Mouse (Mus musculus) heart, adult 2 months (tissue): ENCODE measurements around the gene Trip6.

ENCODE experiments used
- CTCF ChIP-seq: fragments of 200-600 bp; IDR thresholded peaks from 2 replicates; pipeline ENCODE4 v1.8.1; 2022; ENCODE audit warnings: antibody characterized with exemption, mild to moderate bottlenecking, moderate library complexity
- POLR2A ChIP-seq: fragments of 200-500 bp; IDR thresholded peaks from 2 replicates; pipeline ENCODE4 v1.6.1; 2011; ENCODE audit warnings: mild to moderate bottlenecking, low read depth, low read length, control low read depth; ENCODE audit not compliant: insufficient read depth

- no peak for TF ChIP-seq CTCF
- TF ChIP-seq POLR2A, result no peak
These were observed 16.7 kb upstream of the Trip6 start for GRCm38 (mm10) chr5:137330910-137331309.
